Mouse (Mus musculus): Measurements from ENCODE around the gene Ddost.

The Ddost gene

GRCm38 (mm10) chr4:138339963-138340362 lies 35.4 kb downstream of the Ddost start:
- peak; percentile 48 for DNase-seq

DNA sequence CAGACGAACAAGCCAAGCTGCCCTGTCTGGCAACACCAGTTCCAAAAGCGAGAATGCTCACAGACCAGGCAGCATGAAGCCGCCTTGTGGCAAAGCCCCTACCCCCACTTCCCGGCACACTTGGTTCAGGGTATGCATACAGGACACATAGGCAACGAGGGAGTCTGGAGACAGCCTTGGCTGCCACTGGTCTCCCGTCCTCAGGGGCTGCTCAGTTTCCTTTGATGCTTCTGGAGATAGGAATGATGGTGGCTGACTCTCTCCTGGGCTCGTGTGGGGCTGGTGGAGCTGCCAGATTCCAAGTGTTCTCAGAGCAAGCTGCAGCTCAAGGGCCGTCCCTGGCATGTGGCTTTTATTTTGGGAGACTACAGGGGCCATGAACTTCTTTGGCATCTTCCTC lies 36.9 kb downstream of the Ddost start:
- no peak for DNase-seq

- no peak for DNase-seq
Observed at GRCm38 (mm10) chr4:138342048-138342447, 37.5 kb downstream of the Ddost start.

DNA sequence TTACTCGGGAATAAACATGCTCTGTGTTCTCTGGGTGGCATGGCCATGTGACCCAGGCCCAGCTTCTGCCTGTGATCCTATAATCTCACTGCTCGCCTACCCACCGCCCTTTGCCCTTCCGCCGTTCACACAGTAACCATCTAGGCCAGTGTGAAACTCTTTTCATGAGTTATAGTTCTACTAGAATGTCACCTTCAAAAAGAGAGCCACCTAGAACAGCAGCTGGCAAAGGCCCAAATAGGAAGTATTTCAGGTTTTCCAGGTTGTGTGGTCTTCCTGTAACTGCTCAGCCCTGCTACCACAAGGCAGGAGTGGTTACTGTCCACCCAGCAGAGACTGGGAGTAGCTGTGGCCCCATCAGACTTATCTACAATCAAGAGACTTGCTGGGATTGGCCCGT lies 38.2 kb downstream of the Ddost start:
- peak; percentile 44 for DNase-seq

GRCm38 (mm10) chr4:138343341-138343837 lies 38.9 kb downstream of the Ddost start:
- DNase-seq: no peak

- DNase-seq: no peak
Observed at GRCm38 (mm10) chr4:138344891-138345545, 40.5 kb downstream of the Ddost start.

DNA sequence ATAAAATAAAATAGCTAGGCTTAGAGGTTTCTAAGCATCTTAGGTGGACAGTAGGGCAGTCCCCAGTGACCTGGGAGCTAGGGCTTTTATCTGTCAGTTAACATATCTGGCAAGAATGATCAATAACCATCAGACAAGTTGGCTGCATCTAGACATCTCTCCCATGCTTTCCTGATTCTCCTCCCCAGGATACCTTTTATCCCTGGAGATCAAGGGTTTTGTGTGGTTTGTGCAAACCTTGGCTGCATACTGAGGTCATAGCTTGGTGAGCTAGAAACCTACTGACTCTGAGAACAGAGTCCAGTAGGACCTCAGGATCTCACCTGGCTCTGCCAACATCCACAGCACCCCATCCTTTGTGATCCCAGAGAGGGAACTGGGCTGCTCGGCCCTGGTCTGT lies 42.8 kb downstream of the Ddost start:
- DNase-seq: no peak

GRCm38 (mm10) chr4:138348716-138349115 lies 44.2 kb downstream of the Ddost start:
- DNase-seq: no peak

DNA sequence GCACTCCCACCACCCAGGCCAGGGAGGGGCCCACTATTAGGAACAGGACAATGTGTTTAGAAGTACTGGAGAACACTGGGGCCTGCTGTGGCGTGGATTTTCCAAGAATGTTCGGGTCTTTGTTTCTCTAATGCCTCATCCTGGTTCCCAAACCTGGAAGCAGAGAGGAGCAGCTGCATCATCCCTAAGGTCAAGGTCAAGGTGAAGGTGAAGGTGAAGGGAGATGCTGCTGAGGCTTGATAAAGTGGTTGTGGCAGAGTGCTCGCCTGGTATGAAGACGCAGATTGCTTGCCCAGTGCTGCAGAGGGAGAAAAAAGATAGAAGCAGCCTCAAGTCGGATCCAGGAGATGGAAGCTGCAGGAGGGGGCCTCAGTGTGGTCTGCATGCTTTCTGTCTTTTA lies 47.3 kb downstream of the Ddost start:
- no peak for DNase-seq

GRCm38 (mm10) chr4:138352692-138353091 lies 48.2 kb downstream of the Ddost start:
- no peak for DNase-seq

GRCm38 (mm10) chr4:138353438-138354171 lies 49.1 kb downstream of the Ddost start:
- no peak for DNase-seq

DNA sequence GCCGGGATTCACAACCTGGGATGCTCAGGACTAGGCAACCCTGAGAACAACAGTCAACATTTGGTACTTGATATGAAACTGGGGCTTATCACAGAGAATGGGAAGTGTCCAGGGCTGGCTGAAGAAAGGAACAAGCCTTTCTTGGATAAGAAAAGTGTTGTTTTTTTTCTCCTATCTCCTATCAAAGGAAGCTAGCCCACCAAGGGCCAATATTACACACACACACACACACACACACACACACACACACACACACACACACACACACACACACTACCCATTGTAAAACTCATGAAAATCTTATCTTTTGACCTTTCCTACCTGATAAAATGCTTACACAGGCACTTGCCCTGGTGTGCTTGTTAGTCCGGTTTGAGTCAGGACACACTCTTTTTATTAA lies 51.0 kb downstream of the Ddost start:
- DNase-seq: no peak

DNA sequence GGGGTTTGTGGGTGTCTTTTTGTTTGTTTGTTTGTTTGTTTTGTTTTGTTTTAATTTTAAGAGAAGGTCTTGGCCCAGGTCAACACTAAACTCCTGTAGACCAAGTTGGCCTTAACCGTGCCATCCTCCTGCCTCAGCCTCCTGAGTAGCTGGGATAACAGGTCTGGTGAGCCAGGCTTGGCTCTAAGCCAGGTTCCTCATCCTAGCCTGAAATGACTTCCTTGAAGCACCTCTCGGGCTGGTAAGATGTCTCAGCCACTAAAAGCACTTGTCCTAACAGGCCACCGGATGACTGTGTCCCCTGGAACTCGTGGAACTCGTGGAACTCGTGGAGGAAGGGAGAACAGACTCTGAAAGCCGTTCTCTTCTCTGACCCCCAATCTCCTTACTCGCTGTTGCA lies 51.6 kb downstream of the Ddost start:
- no peak for DNase-seq

- no peak for DNase-seq
Observed at GRCm38 (mm10) chr4:138356551-138356950, 52.0 kb downstream of the Ddost start.

- DNase-seq: no peak
Observed at GRCm38 (mm10) chr4:138358176-138358575, 53.6 kb downstream of the Ddost start.

DNA sequence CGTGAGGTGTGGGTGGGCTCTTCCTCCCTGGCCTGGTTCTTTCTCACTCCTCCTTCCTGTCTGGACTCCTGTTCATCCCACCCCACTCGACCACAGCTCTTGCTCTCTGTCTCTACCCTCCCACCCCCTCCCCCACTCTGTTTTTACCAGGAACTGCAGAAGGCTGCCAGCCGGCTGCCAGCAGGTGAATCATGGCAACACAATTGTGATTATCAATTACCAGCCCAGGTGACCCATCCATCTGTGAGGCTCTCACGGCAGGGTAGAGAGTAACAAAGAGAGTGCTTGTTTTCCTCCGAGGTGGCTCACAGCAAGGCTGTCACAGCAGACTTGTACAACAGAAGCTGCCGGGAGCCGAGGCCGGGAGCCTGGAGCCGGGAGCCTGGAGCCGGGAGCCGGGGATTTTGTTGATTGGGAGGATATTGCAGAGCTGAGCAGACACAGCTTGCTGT lies 56.9 kb downstream of the Ddost start:
- no peak for DNase-seq

Data from liver (tissue).